ENCODE assay signal across 27 mouse cellular contexts in the genomic region with DNA sequence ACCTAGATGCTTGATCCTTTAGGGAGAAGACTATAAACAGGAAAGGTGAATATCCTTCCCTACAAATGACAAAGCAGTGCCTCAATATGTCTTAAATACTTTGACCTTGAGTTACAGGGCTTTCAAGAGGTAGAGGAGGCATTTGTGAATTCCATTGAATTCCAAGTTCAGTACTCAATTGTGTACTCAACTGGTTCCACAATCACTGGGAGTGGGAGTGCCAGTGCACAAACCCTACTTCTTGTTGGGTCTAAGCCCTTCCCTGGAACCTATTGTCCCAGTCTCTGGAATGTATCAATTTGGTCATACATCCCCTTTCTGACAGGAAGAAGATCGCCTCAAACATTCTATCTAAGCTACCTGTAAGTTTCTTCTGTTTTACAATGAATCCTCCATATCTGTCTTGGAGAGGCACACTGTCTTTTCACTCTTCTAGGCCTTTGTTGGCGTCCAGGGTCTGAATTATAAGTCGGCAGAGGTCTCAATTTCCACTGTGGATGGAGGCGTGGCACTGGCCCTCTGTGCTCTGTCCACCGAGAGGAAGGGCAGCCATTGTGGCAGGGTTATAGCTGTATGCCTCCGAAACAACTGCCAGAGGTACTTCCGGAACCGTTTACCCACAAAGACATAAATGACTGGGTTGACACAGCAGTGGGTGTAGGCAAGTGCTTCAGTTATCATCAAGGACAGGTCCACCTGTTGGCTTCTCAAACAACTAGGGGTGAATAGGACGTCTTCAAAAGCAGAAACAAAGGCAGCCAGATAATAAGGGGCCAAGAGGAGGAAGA. TPM values are rescaled to one million over a fixed set of nuclear protein-coding genes. Genes with fewer than 3 reads are reported as not detected.
DNase-seq lines count a peak whose midpoint lies in the region; ATAC-seq and TF ChIP-seq lines count a peak whose summit lies in the region.
"Had no signal": no experiment of that assay in that cellular context is flagged by ENCODE, and none has a peak within 500 bp of the region (broad histone marks: within the 10 kb centered on the region; RNA-seq: fewer than 3 reads in every experiment).

No protein-coding gene starts in this region.

- no peaks in the 10 kb centered on the region for H3K27me3 ChIP-seq in CH12.LX (replicated peaks)
- no peaks in the 10 kb centered on the region for H3K27me3 ChIP-seq in forebrain, postnatal 0 days (ENCODE audit: insufficient read depth, low read length)
- H3K27me3 ChIP-seq in liver, embryonic 11.5 days (replicated peaks; ENCODE audit: control insufficient read depth, insufficient read depth, low read length), result no peaks in the 10 kb centered on the region
- no peaks in the 10 kb centered on the region for H3K27me3 ChIP-seq in midbrain, embryonic 11.5 days (ENCODE audit: control insufficient read depth, insufficient read depth, low read length)
- H3K27me3 ChIP-seq: embryonic facial prominence, embryonic 12.5 days; forebrain, embryonic 13.5 days; forebrain, embryonic 15.5 days had no signal

- H3K36me3 ChIP-seq in CH12.LX (replicated peaks in 1 of 2; ENCODE audit: control insufficient read depth in 1 of 2, insufficient read depth in 1 of 2, low read length in 1 of 2), result no peaks in the 10 kb centered on the region
- no peaks in the 10 kb centered on the region for H3K36me3 ChIP-seq in forebrain, postnatal 0 days (ENCODE audit: insufficient read depth)
- no peaks in the 10 kb centered on the region for H3K36me3 ChIP-seq in liver, embryonic 11.5 days (ENCODE audit: control insufficient read depth, insufficient read depth, low read length)
- H3K36me3 ChIP-seq in midbrain, embryonic 11.5 days (ENCODE audit: control insufficient read depth, insufficient read depth, low read length), result no peaks in the 10 kb centered on the region
- H3K36me3 ChIP-seq: embryonic facial prominence, embryonic 10.5 days; embryonic facial prominence, embryonic 12.5 days; forebrain, embryonic 15.5 days had no signal

- TF ChIP-seq EP300 in CH12.LX (IDR thresholded peaks at IDR 0.05; ENCODE audit: low read length), result peak; percentile 69

- DNase-seq in CH12.LX (ENCODE audit: extremely low read depth) (no peak), ES-CJ7 (ENCODE audit: low read depth, low spot score) (peak; percentile 6), ZHBTc4 (ENCODE audit: low read depth, low spot score) (peak; percentile 59)
- no peak for DNase-seq in forebrain, postnatal 0 days
- DNase-seq in liver, embryonic 11.5 days (ENCODE audit: low spot score), result no peak
- DNase-seq in midbrain, embryonic 11.5 days (ENCODE audit: low spot score, missing footprints), result no peak
- DNase-seq: adrenal gland, adult 2 months; adrenal gland, postnatal 10 days; adrenal gland, postnatal 25 days; cerebellum, adult 11 months; cerebellum, adult 18-20 months; cerebellum, adult 8-10 months; cerebellum, adult 9-11 months; cerebellum, postnatal 14 days; cerebellum, postnatal 36 days had no signal

- peak overlapping the region; percentile 16; the same call in 1 of the 2 replicates for H3K4me2 ChIP-seq in CH12.LX (ENCODE audit: insufficient read depth, low read depth, poor library complexity, severe bottlenecking)
- H3K4me2 ChIP-seq in forebrain, postnatal 0 days (ENCODE audit: low read depth), result no peak overlapping the region
- no peak overlapping the region for H3K4me2 ChIP-seq in liver, embryonic 11.5 days
- no peak overlapping the region for H3K4me2 ChIP-seq in midbrain, embryonic 11.5 days
- H3K4me2 ChIP-seq: embryonic facial prominence, embryonic 12.5 days; forebrain, embryonic 13.5 days; forebrain, embryonic 15.5 days had no signal

- dilution Hi-C loops in CH12.LX (cut with MboI; ENCODE audit: extremely low pct_ligation_motif_present, extremely low pct_unique_long_range_greater_than_20kb, low sequenced_read_pairs), result no loop called here

- H3K79me2 ChIP-seq in CH12.LX (replicated peaks; ENCODE audit: control insufficient read depth, extremely low read depth, insufficient read depth, poor library complexity, severe bottlenecking), result no peaks in the 10 kb centered on the region

- no peaks in the 10 kb centered on the region for H3K9me3 ChIP-seq in CH12.LX (replicated peaks; ENCODE audit: low read length)
- no peaks in the 10 kb centered on the region for H3K9me3 ChIP-seq in forebrain, postnatal 0 days (ENCODE audit: low read length)
- no peaks in the 10 kb centered on the region for H3K9me3 ChIP-seq in liver, embryonic 11.5 days (ENCODE audit: control insufficient read depth, low read length)
- no peaks in the 10 kb centered on the region for H3K9me3 ChIP-seq in midbrain, embryonic 11.5 days (ENCODE audit: control insufficient read depth, low read length)
- H3K9me3 ChIP-seq: embryonic facial prominence, embryonic 10.5 days; embryonic facial prominence, embryonic 12.5 days; forebrain, embryonic 13.5 days; forebrain, embryonic 15.5 days had no signal

- in situ Hi-C loops in CH12.LX (cut with MboI; ENCODE audit: low pct_ligation_motif_present, low pct_unique_long_range_greater_than_20kb, low sequenced_read_pairs), result no loop called here

- 81% methylated on average over 9 of the region's 9 CpGs for WGBS in forebrain, postnatal 0 days
- 81% methylated on average over 9 of the region's 9 CpGs for WGBS in liver, embryonic 11.5 days
- WGBS in midbrain, embryonic 11.5 days, result 84% methylated on average over 9 of the region's 9 CpGs

- ATAC-seq in forebrain, postnatal 0 days, result no peak
- ATAC-seq in liver, embryonic 11.5 days (replicated peaks; ENCODE audit: low FRiP score), result no peak
- ATAC-seq in midbrain, embryonic 11.5 days (ENCODE audit: low FRiP score), result no peak
- ATAC-seq: forebrain, embryonic 13.5 days; forebrain, embryonic 15.5 days had no signal

- H3K4me1 ChIP-seq in CH12.LX (ENCODE audit: control insufficient read depth in 1 of 2, insufficient read depth in 2 of 2), result peaks cover 18 to 50% of the 10 kb centered on the region in 2 experiments
- no peaks in the 10 kb centered on the region for H3K4me1 ChIP-seq in forebrain, postnatal 0 days (ENCODE audit: insufficient read depth)
- peaks cover 9% of the 10 kb centered on the region; the same call in 1 of the 2 replicates for H3K4me1 ChIP-seq in liver, embryonic 11.5 days (replicated peaks; ENCODE audit: control insufficient read depth, insufficient read depth, low read length)
- H3K4me1 ChIP-seq in midbrain, embryonic 11.5 days (ENCODE audit: control insufficient read depth, insufficient read depth, low read length), result no peaks in the 10 kb centered on the region
- H3K4me1 ChIP-seq: embryonic facial prominence, embryonic 10.5 days; embryonic facial prominence, embryonic 12.5 days; forebrain, embryonic 13.5 days; forebrain, embryonic 15.5 days had no signal

- no peak overlapping the region for H3K27ac ChIP-seq in CH12.LX (ENCODE audit: insufficient read depth, low read depth)
- no peak overlapping the region for H3K27ac ChIP-seq in forebrain, postnatal 0 days (ENCODE audit: low read depth, low read length)
- H3K27ac ChIP-seq in liver, embryonic 11.5 days (ENCODE audit: low read depth, low read length), result no peak overlapping the region
- no peak overlapping the region for H3K27ac ChIP-seq in midbrain, embryonic 11.5 days (ENCODE audit: low read depth, low read length)
- H3K27ac ChIP-seq: embryonic facial prominence, embryonic 10.5 days; embryonic facial prominence, embryonic 12.5 days; forebrain, embryonic 13.5 days; forebrain, embryonic 15.5 days had no signal

- TF ChIP-seq POLR2A in CH12.LX (IDR thresholded peaks at IDR 0.05; ENCODE audit: low read depth, low read length), result peak; percentile 44

- no peak overlapping the region for H3K9ac ChIP-seq in CH12.LX (ENCODE audit: insufficient read depth, low read depth)
- H3K9ac ChIP-seq in forebrain, postnatal 0 days, result no peak overlapping the region
- H3K9ac ChIP-seq in liver, embryonic 11.5 days (ENCODE audit: low read depth, low read length), result no peak overlapping the region
- H3K9ac ChIP-seq in midbrain, embryonic 11.5 days (ENCODE audit: low read length), result no peak overlapping the region
- H3K9ac ChIP-seq: embryonic facial prominence, embryonic 12.5 days; forebrain, embryonic 13.5 days; forebrain, embryonic 15.5 days had no signal

- no peak for TF ChIP-seq RAD21 in CH12.LX (IDR thresholded peaks at IDR 0.05; ENCODE audit: low read depth, low read length)

- no peak overlapping the region for H3K4me3 ChIP-seq in CH12.LX (replicated peaks in 1 of 3; ENCODE audit: low read depth in 2 of 3, low read length in 2 of 3, poor library complexity in 1 of 3)
- H3K4me3 ChIP-seq in forebrain, postnatal 0 days (ENCODE audit: low read depth, low read length), result no peak overlapping the region
- no peak overlapping the region for H3K4me3 ChIP-seq in liver, embryonic 11.5 days (ENCODE audit: low read depth, low read length)
- no peak overlapping the region for H3K4me3 ChIP-seq in midbrain, embryonic 11.5 days (ENCODE audit: low read depth, low read length)
- H3K4me3 ChIP-seq: embryonic facial prominence, embryonic 10.5 days; embryonic facial prominence, embryonic 12.5 days; forebrain, embryonic 13.5 days; forebrain, embryonic 15.5 days had no signal

- no peak for TF ChIP-seq CTCF in CH12.LX (conservative IDR thresholded peaks at IDR 0.05 in 1 of 2, IDR thresholded peaks at IDR 0.05 in 1 of 2; ENCODE audit: low read depth in 2 of 2, low read length in 2 of 2)
- TF ChIP-seq CTCF in forebrain, postnatal 0 days (IDR thresholded peaks at IDR 0.05; ENCODE audit: low read depth), result no peak

RNA-seq across cellular contexts. Expression of a gene that starts 1.1 kb away (rescaled TPM):
- 0.08 and 0.25 TPM in 2 replicates for total RNA-seq in CH12.LX (2012; rRNA removed)
- total RNA-seq in CH12.LX (2014; rRNA removed), result not detected in 2 replicates
- not detected in 2 replicates for polyA plus RNA-seq in CH12.LX (2012; ENCODE audit: insufficient read length, low read depth)
- not detected in 2 replicates for total RNA-seq in forebrain, postnatal 0 days (2014; rRNA removed)
- not detected in 2 replicates for polyA plus RNA-seq in forebrain, postnatal 0 days (2015; fragmentation: Nextera tagmentation; extraction: Ambion mirVana)
- not detected in 2 replicates for polyA plus RNA-seq in liver, embryonic 11.5 days (2014; fragmentation: Nextera tagmentation; extraction: Ambion mirVana)
- polyA plus RNA-seq in midbrain, embryonic 11.5 days (2014; fragmentation: Nextera tagmentation; extraction: Ambion mirVana), result not detected in 2 replicates
- total RNA-seq: adrenal gland, adult 2 months; adrenal gland, postnatal 10 days; adrenal gland, postnatal 25 days; adrenal gland, postnatal 4 days; ES-E14; MEL had no signal
- polyA plus RNA-seq: adrenal gland, adult 2 months; brain, embryonic 14.5 days; C2C12; embryonic facial prominence, embryonic 10.5 days; embryonic facial prominence, embryonic 12.5 days; embryonic facial prominence, embryonic 14.5 days; forebrain, embryonic 11.5 days; forebrain, embryonic 13.5 days; forebrain, embryonic 15.5 days; frontal cortex, adult 2 months had no signal

RNA-seq across cellular contexts. Expression of a gene that starts 8.6 kb away (rescaled TPM):
- 1.6 TPM in 2 replicates for total RNA-seq in CH12.LX (2012; rRNA removed)
- total RNA-seq in CH12.LX (2014; rRNA removed), result 4.9 and 5.8 TPM in 2 replicates
- polyA plus RNA-seq in CH12.LX (2012; ENCODE audit: insufficient read length, low read depth), result 1.2 and 1.6 TPM in 2 replicates
- total RNA-seq in forebrain, postnatal 0 days (2014; rRNA removed), result 0.38 and 1.1 TPM in 2 replicates
- polyA plus RNA-seq in forebrain, postnatal 0 days (2015; fragmentation: Nextera tagmentation; extraction: Ambion mirVana), result 0.76 and 0.77 TPM in 2 replicates
- polyA plus RNA-seq in liver, embryonic 11.5 days (2014; fragmentation: Nextera tagmentation; extraction: Ambion mirVana), result 1.9 and 2.0 TPM in 2 replicates
- polyA plus RNA-seq in midbrain, embryonic 11.5 days (2014; fragmentation: Nextera tagmentation; extraction: Ambion mirVana), result 1.4 and 2.0 TPM in 2 replicates
- total RNA-seq: ES-E14, MEL had no signal

RNA-seq across cellular contexts. Expression of a gene that starts 44.7 kb away (rescaled TPM):
- total RNA-seq in CH12.LX (2012; rRNA removed) (0.04 TPM in 1 of 2 replicates, not detected in the other), CH12.LX (2014; rRNA removed) (not detected in 2 replicates)
- polyA plus RNA-seq in CH12.LX (2012; ENCODE audit: insufficient read length, low read depth), result not detected in 2 replicates
- total RNA-seq in forebrain, postnatal 0 days (2014; rRNA removed), result 0.05 TPM in 1 of 2 replicates, not detected in the other
- polyA plus RNA-seq in forebrain, postnatal 0 days (2015; fragmentation: Nextera tagmentation; extraction: Ambion mirVana), result not detected in 2 replicates
- 0.04 and 0.05 TPM in 2 replicates for polyA plus RNA-seq in liver, embryonic 11.5 days (2014; fragmentation: Nextera tagmentation; extraction: Ambion mirVana)
- polyA plus RNA-seq in midbrain, embryonic 11.5 days (2014; fragmentation: Nextera tagmentation; extraction: Ambion mirVana), result not detected in 2 replicates
- total RNA-seq: adrenal gland, adult 2 months; adrenal gland, postnatal 25 days; ES-E14; MEL had no signal
- polyA plus RNA-seq: adrenal gland, adult 2 months; C2C12; embryonic facial prominence, embryonic 10.5 days; embryonic facial prominence, embryonic 12.5 days; forebrain, embryonic 11.5 days; forebrain, embryonic 13.5 days; forebrain, embryonic 15.5 days had no signal

Comparison
In these comparisons a context has a peak if more than half of its experiments do, and no peak if none do; other contexts are left out.
1. DNase-seq: peak in ES-CJ7 (single experiment) and ZHBTc4 (single experiment); none in CH12.LX (single experiment), forebrain, postnatal 0 days (single experiment), liver, embryonic 11.5 days (single experiment) and midbrain, embryonic 11.5 days (single experiment).